Mouse (Mus musculus): Measurements from ENCODE around the gene Ccna2. TPM values are rescaled to one million over a fixed set of nuclear protein-coding genes. Genes with fewer than 3 reads are reported as not detected.
"Not testable (repeated sequence)": the region's sequence is repeated elsewhere in the genome, so short reads cannot be mapped to it uniquely, and the experiment has no call there.

Gene Ccna2
- polyA plus RNA-seq, 1 experiment = 71.5 TPM

- Histone ChIP-seq H3ac (ENCODE audit: control insufficient read depth, insufficient read length, low read depth) (no peak overlapping the region), H3K27me3 (ENCODE audit: control insufficient read depth, insufficient read depth, insufficient read length) (no peaks in the 10 kb centered on the region), H3K4me3 (ENCODE audit: insufficient read depth, poor library complexity, severe bottlenecking) (no peak overlapping the region), H3K79me2 (ENCODE audit: control insufficient read depth, insufficient read depth) (no peaks in the 10 kb centered on the region), H3K79me3 (ENCODE audit: low read depth) (no peaks in the 10 kb centered on the region), H3K36me3 (ENCODE audit: control insufficient read depth, insufficient read depth) (peaks cover 3% of the 10 kb centered on the region)
- TF ChIP-seq MAX (IDR thresholded peaks at IDR 0.05) (no peak), USF1 (IDR thresholded peaks at IDR 0.05; ENCODE audit: low read depth) (no peak), CEBPB (IDR thresholded peaks at IDR 0.05; ENCODE audit: low read depth) (no peak), MYOG (IDR thresholded peaks at IDR 0.05; ENCODE audit: control insufficient read depth, extremely low read depth, insufficient read length) (no peak)
Measured at GRCm38 (mm10) chr3:36605894-36606783, 34.2 kb upstream of the Ccna2 start.

- H3K36me3 ChIP-seq (ENCODE audit: control insufficient read depth, insufficient read depth); H3K79me2 ChIP-seq (ENCODE audit: control insufficient read depth, insufficient read depth); H3ac ChIP-seq (ENCODE audit: control insufficient read depth, insufficient read length, low read depth); H3K79me3 ChIP-seq (ENCODE audit: low read depth); H3K4me3 ChIP-seq (ENCODE audit: insufficient read depth, poor library complexity, severe bottlenecking); H3K27me3 ChIP-seq (ENCODE audit: control insufficient read depth, insufficient read depth, insufficient read length): not testable (repeated sequence)
Measured at GRCm38 (mm10) chr3:36599773-36600172, 27.8 kb upstream of the Ccna2 start.

GRCm38 (mm10) chr3:36598811-36599210 lies 26.9 kb upstream of the Ccna2 start:
- no peaks in the 10 kb centered on the region for H3K27me3 ChIP-seq (ENCODE audit: control insufficient read depth, insufficient read depth, insufficient read length)
- H3K79me2 ChIP-seq (ENCODE audit: control insufficient read depth, insufficient read depth) = no peaks in the 10 kb centered on the region

GRCm38 (mm10) chr3:36571361-36571826 lies 556 bp downstream of the Ccna2 start:
- peaks cover 46% of the 10 kb centered on the region for H3K36me3 ChIP-seq (ENCODE audit: control insufficient read depth, insufficient read depth)
- peak overlapping the region; percentile 82 for H3ac ChIP-seq (ENCODE audit: control insufficient read depth, insufficient read length, low read depth)
- H3K79me3 ChIP-seq (ENCODE audit: low read depth) = peaks cover 36% of the 10 kb centered on the region
- peak overlapping the region; percentile 96 for H3K4me3 ChIP-seq (ENCODE audit: insufficient read depth, poor library complexity, severe bottlenecking)
- TF ChIP-seq CTCF (IDR thresholded peaks at IDR 0.05; ENCODE audit: control insufficient read depth, insufficient read depth, insufficient read length) (no peak), CEBPB (IDR thresholded peaks at IDR 0.05; ENCODE audit: low read depth) (no peak), MAX (IDR thresholded peaks at IDR 0.05) (no peak), MYOD1 (IDR thresholded peaks at IDR 0.05; ENCODE audit: control insufficient read depth, insufficient read length, low read depth) (no peak), FOSL1 (IDR thresholded peaks at IDR 0.05; ENCODE audit: insufficient read depth, low read length, poor library complexity, severe bottlenecking) (no peak), USF1 (IDR thresholded peaks at IDR 0.05; ENCODE audit: low read depth) (no peak)
- H3K27me3 ChIP-seq (ENCODE audit: control insufficient read depth, insufficient read depth, insufficient read length) = no peaks in the 10 kb centered on the region
- peaks cover 54% of the 10 kb centered on the region for H3K79me2 ChIP-seq (ENCODE audit: control insufficient read depth, insufficient read depth)

More at GRCm38 (mm10) chr3:36598811-36599210, 26.9 kb upstream of the Ccna2 start:
- Histone ChIP-seq H3ac (ENCODE audit: control insufficient read depth, insufficient read length, low read depth) (no peak overlapping the region), H3K36me3 (ENCODE audit: control insufficient read depth, insufficient read depth) (no peaks in the 10 kb centered on the region), H3K79me3 (ENCODE audit: low read depth) (no peaks in the 10 kb centered on the region), H3K4me3 (ENCODE audit: insufficient read depth, poor library complexity, severe bottlenecking) (no peak overlapping the region)
- TF ChIP-seq CTCF (IDR thresholded peaks at IDR 0.05; ENCODE audit: control insufficient read depth, insufficient read depth, insufficient read length) (no peak), MYOD1 (IDR thresholded peaks at IDR 0.05; ENCODE audit: control insufficient read depth, insufficient read length, low read depth) (no peak), CEBPB (IDR thresholded peaks at IDR 0.05; ENCODE audit: low read depth) (no peak), USF1 (IDR thresholded peaks at IDR 0.05; ENCODE audit: low read depth) (no peak), MYOG (IDR thresholded peaks at IDR 0.05; ENCODE audit: control insufficient read depth, extremely low read depth, insufficient read length) (no peak), FOSL1 (IDR thresholded peaks at IDR 0.05; ENCODE audit: insufficient read depth, low read length, poor library complexity, severe bottlenecking) (no peak), MAX (IDR thresholded peaks at IDR 0.05) (no peak)

GRCm38 (mm10) chr3:36569836-36570235 lies 2.1 kb downstream of the Ccna2 start:
- TF ChIP-seq USF1 (IDR thresholded peaks at IDR 0.05; ENCODE audit: low read depth) = no peak
- no peak for TF ChIP-seq FOSL1 (IDR thresholded peaks at IDR 0.05; ENCODE audit: insufficient read depth, low read length, poor library complexity, severe bottlenecking)
- TF ChIP-seq MAX (IDR thresholded peaks at IDR 0.05) = no peak
- no peak for TF ChIP-seq MYOG (IDR thresholded peaks at IDR 0.05; ENCODE audit: control insufficient read depth, extremely low read depth, insufficient read length)
- no peak for TF ChIP-seq CTCF (IDR thresholded peaks at IDR 0.05; ENCODE audit: control insufficient read depth, insufficient read depth, insufficient read length)
- Histone ChIP-seq H3K36me3 (ENCODE audit: control insufficient read depth, insufficient read depth) (peaks cover 61% of the 10 kb centered on the region), H3K79me3 (ENCODE audit: low read depth) (peaks cover 36% of the 10 kb centered on the region), H3K27me3 (ENCODE audit: control insufficient read depth, insufficient read depth, insufficient read length) (no peaks in the 10 kb centered on the region), H3K79me2 (ENCODE audit: control insufficient read depth, insufficient read depth) (peaks cover 55% of the 10 kb centered on the region), H3ac (ENCODE audit: control insufficient read depth, insufficient read length, low read depth) (peak overlapping the region; percentile 48), H3K4me3 (ENCODE audit: insufficient read depth, poor library complexity, severe bottlenecking) (peak overlapping the region; percentile 96)

GRCm38 (mm10) chr3:36563666-36564065 lies 8.3 kb downstream of the Ccna2 start:
- no peak for TF ChIP-seq USF1 (IDR thresholded peaks at IDR 0.05; ENCODE audit: low read depth)
- no peak for TF ChIP-seq CEBPB (IDR thresholded peaks at IDR 0.05; ENCODE audit: low read depth)
- TF ChIP-seq MYOD1 (IDR thresholded peaks at IDR 0.05; ENCODE audit: control insufficient read depth, insufficient read length, low read depth) = no peak
- TF ChIP-seq CTCF (IDR thresholded peaks at IDR 0.05; ENCODE audit: control insufficient read depth, insufficient read depth, insufficient read length) = no peak
- no peak for TF ChIP-seq MYOG (IDR thresholded peaks at IDR 0.05; ENCODE audit: control insufficient read depth, extremely low read depth, insufficient read length)
- TF ChIP-seq FOSL1 (IDR thresholded peaks at IDR 0.05; ENCODE audit: insufficient read depth, low read length, poor library complexity, severe bottlenecking) = no peak
- no peak for TF ChIP-seq MAX (IDR thresholded peaks at IDR 0.05)
- Histone ChIP-seq H3K79me2 (ENCODE audit: control insufficient read depth, insufficient read depth) (peaks cover 24% of the 10 kb centered on the region), H3K36me3 (ENCODE audit: control insufficient read depth, insufficient read depth) (peaks cover 78% of the 10 kb centered on the region), H3K79me3 (ENCODE audit: low read depth) (peaks cover 6% of the 10 kb centered on the region), H3K4me3 (ENCODE audit: insufficient read depth, poor library complexity, severe bottlenecking) (no peak overlapping the region), H3K27me3 (ENCODE audit: control insufficient read depth, insufficient read depth, insufficient read length) (no peaks in the 10 kb centered on the region), H3ac (ENCODE audit: control insufficient read depth, insufficient read length, low read depth) (no peak overlapping the region)
